Mouse (Mus musculus): ENCODE results near the gene Olfr600.

DNA sequence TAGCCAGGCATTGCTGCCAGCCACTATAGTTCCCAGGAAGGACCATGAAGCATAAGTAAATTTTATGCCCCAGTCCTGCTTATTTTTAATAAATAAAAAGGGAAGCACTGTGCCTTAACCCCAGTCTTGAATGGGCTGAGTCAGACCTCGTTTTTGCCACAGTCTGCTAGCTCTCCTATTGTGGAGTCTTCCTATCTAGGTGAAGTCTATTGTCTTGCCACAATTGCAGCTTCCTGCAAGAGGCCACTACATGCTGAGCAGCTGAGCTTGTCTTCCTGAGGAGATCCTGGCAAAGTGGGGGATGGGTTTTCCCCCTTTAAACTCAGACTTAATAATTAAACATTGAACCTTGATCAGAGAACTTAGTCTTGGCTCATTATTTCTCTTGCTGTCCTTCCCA lies 49.5 kb upstream of the Olfr600 start:
- TF ChIP-seq FLI1 (IDR thresholded peaks at IDR 0.05; ENCODE audit: low read length) (no peak), GATA1 (IDR thresholded peaks at IDR 0.05; ENCODE audit: borderline replicate concordance, low read length) (no peak)
